Mouse (Mus musculus) spleen, adult 2 months (tissue): ENCODE data around the gene Lgals8.

Experiments used
- CTCF ChIP-seq: fragments of 200-500 bp; IDR thresholded peaks from 2 replicates; pipeline ENCODE4 v1.5.1; 2011; ENCODE audit warnings: mild to moderate bottlenecking, inconsistent platforms; ENCODE audit not compliant: insufficient read depth, insufficient read length, insufficient replicate concordance; ENCODE audit errors: extremely low read depth
- POLR2A ChIP-seq: fragments of 200-500 bp; IDR thresholded peaks from 2 replicates; pipeline ENCODE4 v1.6.1; 2011; ENCODE audit warnings: low read depth, low read length, inconsistent platforms

DNA sequence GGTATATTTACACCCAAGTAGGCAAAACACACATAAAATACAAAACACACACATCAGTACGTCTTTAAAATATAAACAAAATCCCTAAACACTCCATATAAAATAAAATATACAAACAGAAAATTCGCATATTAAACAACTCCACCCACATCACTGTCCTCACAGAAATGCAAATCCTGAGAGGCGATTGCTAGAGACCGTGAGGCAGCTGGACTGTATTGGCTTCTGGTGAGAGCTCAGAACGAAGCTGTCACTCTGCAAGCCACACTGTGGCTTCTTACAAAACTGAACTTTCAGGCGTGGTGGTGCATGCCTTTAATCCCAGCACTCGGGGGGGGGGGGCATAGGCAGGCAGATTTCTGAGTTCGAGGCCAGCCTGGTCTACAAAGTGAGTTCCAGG, 33.1 kb upstream of the Lgals8 start:
- TF ChIP-seq CTCF (no peak), POLR2A (no peak)
